Mouse (Mus musculus) urinary bladder, postnatal 10 days (tissue): Measurements from ENCODE around the gene Cul3.

Experiments used
- DNase-seq: peaks from one replicate; pipeline ENCODE4 v3.0.0; 2022; ENCODE audit warnings: low spot score

Cul3 gene

DNA sequence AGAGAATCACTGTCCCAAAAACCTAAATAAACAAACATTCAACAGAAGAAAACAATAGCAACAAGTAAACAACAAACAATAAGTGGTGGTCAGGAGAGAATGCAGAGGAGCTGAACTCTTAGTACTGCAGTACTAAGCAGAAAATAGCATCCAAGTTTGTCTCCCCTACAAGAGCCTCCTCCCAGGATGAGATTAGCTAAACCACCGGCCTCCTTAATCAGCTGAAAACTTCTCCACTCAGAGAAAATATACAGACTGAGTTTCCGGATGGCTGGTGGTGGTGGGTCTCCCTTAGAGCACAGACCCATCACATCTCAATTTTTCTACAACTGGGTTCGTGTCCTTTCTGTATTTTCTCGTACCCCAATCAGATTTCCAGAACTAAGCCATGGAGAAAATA lies 47.0 kb downstream of the Cul3 start:
- DNase-seq = no peak

DNA sequence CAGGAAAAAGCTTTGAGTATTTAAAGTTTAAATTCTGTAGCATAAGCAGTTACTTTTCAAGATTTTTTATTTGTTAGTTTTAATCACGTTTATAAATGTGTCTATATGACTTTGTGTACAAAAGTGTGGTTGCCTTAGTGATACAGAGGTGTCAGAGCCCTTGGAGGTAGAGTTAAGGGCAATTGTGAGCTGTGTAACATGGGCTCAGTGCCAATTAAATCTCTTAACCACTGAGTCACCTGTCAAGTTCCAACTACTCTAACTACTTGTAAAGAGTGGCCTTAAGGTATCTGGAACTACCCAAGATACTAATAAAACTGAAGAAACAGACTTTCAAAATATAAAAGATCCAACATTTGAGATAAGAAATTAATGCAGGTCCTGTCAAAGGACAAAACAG lies 61.5 kb downstream of the Cul3 start:
- no peak for DNase-seq

DNA sequence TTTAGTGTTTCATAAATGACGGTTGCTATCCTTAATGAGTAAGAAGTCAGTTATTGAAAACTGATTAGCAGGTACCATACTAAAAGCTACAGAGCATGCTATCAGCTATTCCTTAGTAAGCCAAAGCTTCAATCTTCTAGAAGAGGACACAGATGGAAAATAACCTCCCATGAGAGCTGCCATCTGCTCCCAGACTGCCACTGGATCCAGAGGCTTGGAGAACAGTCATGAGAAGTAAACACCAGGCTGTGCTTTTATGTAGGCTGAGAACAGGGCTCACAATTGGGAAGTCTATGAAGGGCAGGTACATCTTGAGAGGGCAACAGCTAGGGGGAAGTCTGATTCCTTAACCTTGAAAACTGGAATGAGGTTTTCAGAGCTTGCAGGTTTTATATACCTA lies 79.8 kb downstream of the Cul3 start:
- no peak for DNase-seq

DNA sequence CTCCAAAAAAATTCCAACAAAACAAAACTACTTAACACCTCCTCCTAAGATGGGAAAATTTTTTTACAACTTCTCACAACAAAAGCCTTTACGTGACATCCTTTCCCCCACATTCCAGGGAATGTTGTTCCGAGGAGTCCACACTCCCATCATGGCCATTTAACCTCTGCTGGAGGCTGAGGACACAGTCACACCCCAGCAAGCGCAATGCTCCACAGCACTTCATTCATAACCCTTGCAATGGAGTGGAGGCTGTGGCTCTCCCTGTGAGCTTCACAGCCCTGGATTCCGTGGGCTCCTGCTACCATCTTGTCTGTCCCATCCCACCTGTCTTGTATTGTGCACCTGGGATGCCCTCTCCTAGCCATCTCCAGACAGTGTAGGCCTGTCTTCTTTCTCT lies 81.6 kb downstream of the Cul3 start:
- no peak for DNase-seq

DNA sequence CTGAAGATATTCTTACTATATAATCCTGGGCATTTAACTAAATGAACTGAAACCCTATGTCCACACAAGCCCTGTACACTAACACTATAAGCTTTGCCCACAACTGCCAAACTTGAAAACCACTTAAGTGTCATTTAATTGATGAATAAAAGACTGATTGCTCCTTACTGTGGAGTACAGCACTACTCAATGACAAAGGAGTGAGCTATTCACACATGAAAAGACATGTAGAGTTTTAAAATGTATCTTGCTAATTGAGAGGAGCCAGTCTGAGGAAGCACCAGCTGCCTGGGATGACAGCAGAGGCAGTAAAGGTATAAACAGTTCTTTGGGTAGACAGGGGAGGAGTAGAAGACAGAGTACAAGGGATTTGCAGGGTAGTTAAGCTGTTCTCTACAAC lies 87.0 kb downstream of the Cul3 start:
- no peak for DNase-seq

DNA sequence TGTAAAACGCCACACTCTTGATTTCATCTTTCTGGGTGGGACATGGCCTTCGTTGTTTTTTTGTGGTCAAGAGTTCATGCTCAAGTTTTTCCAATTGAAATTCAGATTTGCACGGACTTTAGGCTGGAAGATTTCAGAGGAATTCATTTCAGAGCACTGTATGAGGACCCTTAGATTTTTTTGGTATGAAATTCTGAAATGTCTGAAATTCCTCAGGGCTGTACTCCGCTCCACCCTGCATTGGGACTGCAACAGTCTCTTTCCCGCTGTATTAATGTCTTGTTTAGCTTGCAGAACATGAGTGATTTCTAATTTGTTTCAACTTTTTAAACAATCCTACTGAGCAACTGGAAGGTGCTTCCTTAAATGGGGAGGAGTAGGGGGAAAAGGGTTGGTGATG lies 90.0 kb downstream of the Cul3 start:
- DNase-seq = no peak

DNA sequence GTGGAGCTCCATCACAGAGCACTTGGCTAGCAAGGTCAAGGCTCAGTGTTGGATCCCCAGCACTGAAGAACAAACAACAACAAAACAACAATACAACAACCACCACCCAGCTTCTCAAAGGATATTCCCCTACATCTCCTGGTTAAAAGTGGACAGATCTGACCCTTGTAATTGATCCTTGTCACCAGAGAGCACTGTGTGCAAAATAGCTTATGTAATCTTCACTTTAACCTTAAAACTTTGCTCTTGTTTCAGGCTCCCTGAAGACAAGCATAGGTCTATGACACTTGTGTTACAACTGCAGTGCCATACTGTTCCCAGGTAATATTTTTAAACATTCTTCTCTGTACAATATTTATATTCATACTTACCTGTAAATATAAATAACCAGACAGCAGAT lies 93.1 kb downstream of the Cul3 start:
- no peak for DNase-seq

- DNase-seq = no peak
These were observed 96.2 kb downstream of the Cul3 start for GRCm38 (mm10) chr1:80244123-80244522.

DNA sequence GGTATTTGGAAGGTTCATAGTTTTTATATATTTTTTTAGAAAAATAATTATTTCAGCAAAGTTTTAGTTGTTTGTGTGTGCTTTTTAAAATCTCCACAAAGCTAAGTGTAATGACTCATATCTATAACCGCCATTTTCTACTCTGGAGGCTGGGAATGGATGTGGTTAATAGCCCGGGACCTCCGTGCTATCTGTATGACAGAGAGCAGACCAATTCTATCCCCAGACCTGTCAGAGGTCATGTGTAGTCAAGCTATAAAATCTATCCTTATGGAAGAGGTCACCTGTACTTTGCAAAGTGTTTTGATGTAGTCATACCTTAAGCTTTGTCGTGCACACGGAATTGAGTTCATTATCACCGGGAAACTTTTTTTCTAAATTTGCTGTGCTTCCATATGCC lies 98.7 kb downstream of the Cul3 start:
- no peak for DNase-seq

- DNase-seq = no peak
These were observed 100.1 kb downstream of the Cul3 start for GRCm38 (mm10) chr1:80240017-80240660.

- DNase-seq = no peak
These were observed 100.8 kb downstream of the Cul3 start for GRCm38 (mm10) chr1:80239481-80239880.

GRCm38 (mm10) chr1:80236951-80237702 lies 103.2 kb downstream of the Cul3 start:
- no peak for DNase-seq

GRCm38 (mm10) chr1:80236126-80236525 lies 104.2 kb downstream of the Cul3 start:
- DNase-seq = no peak

GRCm38 (mm10) chr1:80230612-80231011 lies 109.7 kb downstream of the Cul3 start:
- no peak for DNase-seq

GRCm38 (mm10) chr1:80224839-80225412 lies 115.4 kb downstream of the Cul3 start:
- DNase-seq = no peak

DNA sequence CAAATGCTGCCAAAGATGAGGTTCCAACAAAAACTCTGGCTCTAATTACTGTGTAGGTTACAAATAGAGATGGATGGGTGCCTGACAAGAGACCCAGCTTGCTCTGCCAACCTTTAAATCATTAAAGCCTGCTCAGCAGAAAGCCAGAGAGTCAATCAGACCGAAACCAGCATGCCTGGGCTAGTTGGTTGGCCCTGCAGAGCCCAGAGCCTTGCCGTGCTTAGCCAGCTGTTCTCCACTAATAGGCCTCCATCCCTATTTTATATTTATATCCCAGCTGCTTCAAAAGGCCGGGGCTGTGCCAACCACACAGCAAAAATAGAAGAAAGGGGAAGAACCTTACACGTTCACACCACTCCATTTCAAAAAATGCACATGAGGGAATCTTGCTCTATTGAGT lies 119.1 kb downstream of the Cul3 start:
- no peak for DNase-seq

DNA sequence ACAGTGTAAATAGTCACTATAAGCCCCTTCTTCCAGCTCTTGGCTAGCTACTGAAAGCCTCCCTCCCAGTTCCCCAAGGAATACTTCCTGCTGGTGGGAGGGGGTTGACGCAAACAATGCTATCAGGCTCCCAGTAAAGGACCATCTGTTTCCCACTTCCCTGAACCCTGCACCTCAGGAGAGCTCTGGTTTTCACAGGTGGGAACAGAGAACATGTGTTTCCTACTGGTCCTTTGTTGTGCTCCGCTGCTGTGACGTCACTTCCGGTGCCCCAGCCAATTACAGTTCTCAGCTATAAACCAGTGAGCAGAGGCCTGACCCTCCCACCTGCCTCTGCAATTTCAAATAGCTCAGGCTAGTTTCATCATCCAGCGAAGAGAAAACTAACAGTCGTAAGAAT lies 122.0 kb downstream of the Cul3 start, which contains the start of gene Fam124b:
Fam124b (minus strand) TSS at position 206 of the 400 bp plus-strand sequence.
- DNase-seq = no peak
